Mouse (Mus musculus): ENCODE measurements around the gene Bclaf1. TPM values are rescaled to one million over a fixed set of nuclear protein-coding genes. Genes with fewer than 3 reads are reported as not detected.

Bclaf1 gene
- polyA plus RNA-seq, 1 experiment from 2014 or later, result 126 TPM

DNA sequence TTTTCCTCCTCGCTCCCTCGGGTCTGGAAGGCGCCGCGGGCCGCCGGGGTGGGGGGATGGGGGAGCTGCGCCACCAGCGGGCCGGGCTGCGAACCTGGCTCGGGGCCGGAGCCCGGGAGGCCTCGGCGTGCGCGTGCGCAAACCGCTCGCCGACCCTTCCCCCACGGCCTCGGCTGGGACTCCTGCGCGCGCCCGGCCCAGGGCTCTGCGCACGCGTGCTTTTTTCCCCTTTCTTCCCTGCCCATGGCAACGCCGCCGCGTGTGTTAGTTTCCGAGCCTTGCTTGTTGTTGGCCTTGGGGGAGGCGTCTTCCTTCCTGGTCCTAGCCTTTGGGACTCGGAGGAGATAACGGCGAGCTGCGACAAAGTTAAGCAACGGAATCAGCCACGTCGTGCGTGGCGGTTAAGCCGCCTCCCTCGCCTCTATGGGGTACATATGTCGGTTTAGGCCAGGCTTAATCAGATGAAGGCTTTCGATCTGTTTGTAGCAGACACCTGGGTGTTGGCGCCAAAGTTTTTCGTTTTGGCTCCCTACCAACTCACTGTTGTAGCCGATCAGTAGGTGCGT, 550 bp downstream of the Bclaf1 start:
- Histone ChIP-seq H3K9ac (replicated peaks; ENCODE audit: low read depth, low read length) (peak overlapping the region; percentile 94), H3K27ac (ENCODE audit: low read depth, low read length) (peak overlapping the region; percentile 100), H3K9me3 (ENCODE audit: control insufficient read depth, low read length) (no peaks in the 10 kb centered on the region), H3K4me2 (ENCODE audit: low read depth, low read length) (peak overlapping the region; percentile 67), H3K4me1 (ENCODE audit: control insufficient read depth, insufficient read depth, low read length) (peaks cover 8% of the 10 kb centered on the region), H3K4me3 (ENCODE audit: low read depth, low read length) (peak overlapping the region; percentile 82), H3K27me3 (ENCODE audit: control insufficient read depth, insufficient read depth, low read length) (no peaks in the 10 kb centered on the region), H3K36me3 (ENCODE audit: control insufficient read depth, insufficient read depth, low read length) (no peaks in the 10 kb centered on the region)
- ATAC-seq (ENCODE audit: low read depth), result peak; percentile 83
- WGBS, result under 1% methylated on average over 31 of the region's 54 CpGs

GRCm38 (mm10) chr10:20313447-20313846, 1.2 kb downstream of the Bclaf1 start:
- H3K36me3 ChIP-seq (ENCODE audit: control insufficient read depth, insufficient read depth, low read length), result no peaks in the 10 kb centered on the region
- H3K4me3 ChIP-seq (ENCODE audit: low read depth, low read length), result peak overlapping the region; percentile 82
- peak overlapping the region; percentile 94; the same call in 1 of the 2 replicates for H3K9ac ChIP-seq (replicated peaks; ENCODE audit: low read depth, low read length)
- H3K9me3 ChIP-seq (ENCODE audit: control insufficient read depth, low read length), result no peaks in the 10 kb centered on the region
- H3K27ac ChIP-seq (ENCODE audit: low read depth, low read length), result no peak overlapping the region
- no peaks in the 10 kb centered on the region for H3K27me3 ChIP-seq (ENCODE audit: control insufficient read depth, insufficient read depth, low read length)
- H3K4me2 ChIP-seq (ENCODE audit: low read depth, low read length), result peak overlapping the region; percentile 67
- H3K4me1 ChIP-seq (ENCODE audit: control insufficient read depth, insufficient read depth, low read length), result peaks cover 8% of the 10 kb centered on the region
- ATAC-seq (ENCODE audit: low read depth), result no peak
- WGBS, result 50% methylated on average over 13 of the region's 13 CpGs

GRCm38 (mm10) chr10:20313941-20314340, 1.7 kb downstream of the Bclaf1 start:
- Histone ChIP-seq H3K4me2 (ENCODE audit: low read depth, low read length) (peak overlapping the region; percentile 67; the same call in 1 of the 2 replicates), H3K27me3 (ENCODE audit: control insufficient read depth, insufficient read depth, low read length) (no peaks in the 10 kb centered on the region), H3K4me3 (ENCODE audit: low read depth, low read length) (0 out of 2 replicates have a peak overlapping the region, but pooled peaks have one; percentile 1), H3K9me3 (ENCODE audit: control insufficient read depth, low read length) (no peaks in the 10 kb centered on the region), H3K4me1 (ENCODE audit: control insufficient read depth, insufficient read depth, low read length) (peaks cover 8% of the 10 kb centered on the region), H3K27ac (ENCODE audit: low read depth, low read length) (no peak overlapping the region), H3K9ac (replicated peaks; ENCODE audit: low read depth, low read length) (no peak overlapping the region), H3K36me3 (ENCODE audit: control insufficient read depth, insufficient read depth, low read length) (no peaks in the 10 kb centered on the region)
- ATAC-seq (ENCODE audit: low read depth), result no peak
- WGBS, result 94% methylated on average over 4 of the region's 4 CpGs

DNA sequence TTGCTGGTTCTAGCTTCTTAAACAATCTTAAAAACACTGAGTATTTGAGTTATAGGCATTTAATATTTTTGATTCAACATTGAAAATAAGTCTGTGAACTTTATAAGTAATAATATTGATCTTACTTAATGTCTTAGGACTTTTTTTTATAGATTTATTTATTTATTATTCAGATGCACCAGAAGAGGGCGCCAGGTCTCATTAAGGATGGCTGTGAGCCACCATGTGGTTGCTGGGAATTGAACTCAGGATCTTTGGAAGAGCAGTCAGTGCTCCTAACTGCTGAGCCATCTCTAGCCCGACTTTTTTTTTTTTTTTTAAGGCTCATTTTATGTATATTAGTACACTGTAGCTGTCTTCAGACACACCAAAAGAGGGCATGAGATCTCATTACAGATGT, 2.5 kb downstream of the Bclaf1 start:
- ATAC-seq (ENCODE audit: low read depth), result no peak
- no peaks in the 10 kb centered on the region for H3K9me3 ChIP-seq (ENCODE audit: control insufficient read depth, low read length)
- no peak overlapping the region for H3K9ac ChIP-seq (replicated peaks; ENCODE audit: low read depth, low read length)
- no peak overlapping the region for H3K4me3 ChIP-seq (ENCODE audit: low read depth, low read length)
- no peaks in the 10 kb centered on the region for H3K36me3 ChIP-seq (ENCODE audit: control insufficient read depth, insufficient read depth, low read length)
- 57% methylated on average over 2 of the region's 2 CpGs for WGBS
- H3K27me3 ChIP-seq (ENCODE audit: control insufficient read depth, insufficient read depth, low read length), result no peaks in the 10 kb centered on the region
- peaks cover 8% of the 10 kb centered on the region for H3K4me1 ChIP-seq (ENCODE audit: control insufficient read depth, insufficient read depth, low read length)
- H3K27ac ChIP-seq (ENCODE audit: low read depth, low read length), result no peak overlapping the region
- H3K4me2 ChIP-seq (ENCODE audit: low read depth, low read length), result no peak overlapping the region

DNA sequence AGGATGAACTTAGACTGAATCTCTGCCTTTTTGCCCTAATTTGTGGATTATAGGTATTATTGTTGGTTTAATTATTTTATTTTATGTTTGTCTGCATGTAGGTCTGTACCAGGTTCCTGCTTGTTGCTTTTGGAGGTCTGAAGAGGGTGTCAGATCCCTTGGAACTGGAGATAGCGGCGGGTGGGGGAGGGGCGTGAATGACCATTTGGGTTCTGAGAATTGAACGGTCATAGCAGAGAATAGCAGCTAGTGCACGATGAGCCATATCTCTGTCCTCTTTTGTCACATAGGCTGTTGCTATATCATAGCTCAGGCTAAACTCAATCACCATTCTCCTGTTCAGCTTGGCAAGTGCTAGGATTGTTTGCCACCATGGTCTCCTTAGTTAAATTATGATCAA, 5.2 kb downstream of the Bclaf1 start:
- Histone ChIP-seq H3K4me2 (ENCODE audit: low read depth, low read length) (no peak overlapping the region), H3K27ac (ENCODE audit: low read depth, low read length) (no peak overlapping the region), H3K9me3 (ENCODE audit: control insufficient read depth, low read length) (no peaks in the 10 kb centered on the region), H3K9ac (replicated peaks; ENCODE audit: low read depth, low read length) (no peak overlapping the region), H3K27me3 (ENCODE audit: control insufficient read depth, insufficient read depth, low read length) (no peaks in the 10 kb centered on the region), H3K4me3 (ENCODE audit: low read depth, low read length) (no peak overlapping the region), H3K4me1 (ENCODE audit: control insufficient read depth, insufficient read depth, low read length) (peaks cover 8% of the 10 kb centered on the region), H3K36me3 (ENCODE audit: control insufficient read depth, insufficient read depth, low read length) (peaks cover 4% of the 10 kb centered on the region)
- 82% methylated on average over 5 of the region's 5 CpGs for WGBS
- ATAC-seq (ENCODE audit: low read depth), result no peak

DNA sequence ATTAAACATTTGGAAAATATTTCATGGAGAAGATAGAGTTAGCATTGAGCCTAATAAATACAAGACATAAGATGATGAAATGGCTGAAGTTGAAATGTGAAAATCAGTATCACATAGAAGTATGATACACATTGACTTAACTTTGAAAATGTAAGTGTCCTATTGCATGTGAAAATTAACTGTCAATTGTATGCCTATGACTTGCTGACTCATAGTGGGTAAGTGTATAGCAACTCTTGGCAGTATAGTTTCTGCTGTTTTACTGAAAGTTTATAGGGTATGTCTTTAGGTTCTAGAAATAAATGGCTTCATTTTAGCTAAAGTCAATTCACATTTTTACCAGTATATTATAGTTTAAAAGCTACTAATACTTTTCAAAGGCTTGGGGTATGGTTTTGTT, 14.0 kb downstream of the Bclaf1 start:
- peaks cover 46% of the 10 kb centered on the region for H3K36me3 ChIP-seq (ENCODE audit: control insufficient read depth, insufficient read depth, low read length)

DNA sequence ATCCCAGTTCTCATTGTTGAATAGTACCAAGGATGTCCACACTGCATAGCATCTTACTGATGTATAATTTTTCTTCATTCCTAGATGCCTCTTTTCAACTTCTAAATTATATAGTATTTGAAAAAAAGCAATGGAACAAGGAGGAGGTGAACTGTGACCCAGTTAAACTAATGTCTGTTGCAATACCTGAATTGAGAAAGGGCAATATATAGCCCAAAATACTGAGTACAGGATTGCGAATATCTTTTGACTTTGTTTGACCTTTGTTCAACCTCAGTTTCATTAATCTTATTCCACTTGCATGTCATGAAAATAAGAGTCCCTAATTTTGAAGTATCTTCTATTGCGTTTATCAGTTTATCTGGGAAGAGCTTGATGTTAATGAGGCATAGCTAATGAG, 19.0 kb downstream of the Bclaf1 start:
- H3K9ac ChIP-seq (replicated peaks; ENCODE audit: low read depth, low read length), result no peak overlapping the region
- WGBS, result 82% methylated on average over 2 of the region's 2 CpGs
- no peak overlapping the region for H3K4me3 ChIP-seq (ENCODE audit: low read depth, low read length)
- H3K27me3 ChIP-seq (ENCODE audit: control insufficient read depth, insufficient read depth, low read length), result no peaks in the 10 kb centered on the region
- H3K9me3 ChIP-seq (ENCODE audit: control insufficient read depth, low read length), result no peaks in the 10 kb centered on the region
- no peak for ATAC-seq (ENCODE audit: low read depth)
- H3K4me1 ChIP-seq (ENCODE audit: control insufficient read depth, insufficient read depth, low read length), result no peaks in the 10 kb centered on the region
- H3K27ac ChIP-seq (ENCODE audit: low read depth, low read length), result no peak overlapping the region
- no peak overlapping the region for H3K4me2 ChIP-seq (ENCODE audit: low read depth, low read length)
- H3K36me3 ChIP-seq (ENCODE audit: control insufficient read depth, insufficient read depth, low read length), result peaks cover 42% of the 10 kb centered on the region

More for the DNA sequence above, 14.0 kb downstream of the Bclaf1 start:
- H3K9ac ChIP-seq (replicated peaks; ENCODE audit: low read depth, low read length), result no peak overlapping the region
- no peak overlapping the region for H3K27ac ChIP-seq (ENCODE audit: low read depth, low read length)
- no peak for ATAC-seq (ENCODE audit: low read depth)
- H3K4me3 ChIP-seq (ENCODE audit: low read depth, low read length), result no peak overlapping the region
- no peak overlapping the region for H3K4me2 ChIP-seq (ENCODE audit: low read depth, low read length)
- H3K9me3 ChIP-seq (ENCODE audit: control insufficient read depth, low read length), result no peaks in the 10 kb centered on the region
- no peaks in the 10 kb centered on the region for H3K4me1 ChIP-seq (ENCODE audit: control insufficient read depth, insufficient read depth, low read length)
- no peaks in the 10 kb centered on the region for H3K27me3 ChIP-seq (ENCODE audit: control insufficient read depth, insufficient read depth, low read length)

- Histone ChIP-seq H3K9ac (replicated peaks; ENCODE audit: low read depth, low read length) (no peak overlapping the region), H3K27ac (ENCODE audit: low read depth, low read length) (no peak overlapping the region), H3K4me3 (ENCODE audit: low read depth, low read length) (no peak overlapping the region), H3K36me3 (ENCODE audit: control insufficient read depth, insufficient read depth, low read length) (peaks cover 56% of the 10 kb centered on the region), H3K9me3 (ENCODE audit: control insufficient read depth, low read length) (no peaks in the 10 kb centered on the region), H3K4me1 (ENCODE audit: control insufficient read depth, insufficient read depth, low read length) (no peaks in the 10 kb centered on the region), H3K27me3 (ENCODE audit: control insufficient read depth, insufficient read depth, low read length) (no peaks in the 10 kb centered on the region), H3K4me2 (ENCODE audit: low read depth, low read length) (no peak overlapping the region)
- 92% methylated on average over 7 of the region's 7 CpGs for WGBS
- no peak for ATAC-seq (ENCODE audit: low read depth)
Measured at GRCm38 (mm10) chr10:20337872-20338271, 25.6 kb downstream of the Bclaf1 start.

GRCm38 (mm10) chr10:20345736-20346135, 33.5 kb downstream of the Bclaf1 start:
- WGBS, result 86% methylated on average over 1 of the region's 1 CpGs
- no peak overlapping the region for H3K4me3 ChIP-seq (ENCODE audit: low read depth, low read length)
- H3K36me3 ChIP-seq (ENCODE audit: control insufficient read depth, insufficient read depth, low read length), result peaks cover 35% of the 10 kb centered on the region
- no peaks in the 10 kb centered on the region for H3K27me3 ChIP-seq (ENCODE audit: control insufficient read depth, insufficient read depth, low read length)
- H3K9ac ChIP-seq (replicated peaks; ENCODE audit: low read depth, low read length), result no peak overlapping the region
- H3K9me3 ChIP-seq (ENCODE audit: control insufficient read depth, low read length), result no peaks in the 10 kb centered on the region
- H3K4me2 ChIP-seq (ENCODE audit: low read depth, low read length), result no peak overlapping the region
- no peak for ATAC-seq (ENCODE audit: low read depth)
- no peak overlapping the region for H3K27ac ChIP-seq (ENCODE audit: low read depth, low read length)
- 0 out of 2 replicates have a peak, but pooled peaks cover 6% of the 10 kb centered on the region for H3K4me1 ChIP-seq (ENCODE audit: control insufficient read depth, insufficient read depth, low read length)
